Mouse (Mus musculus): Measurements from ENCODE around the gene H13.

GRCm38 (mm10) chr2:152700138-152700537 is 30.9 kb downstream of the H13 start:
- TF ChIP-seq CTCF (IDR thresholded peaks at IDR 0.05; ENCODE audit: borderline replicate concordance, insufficient read depth, low read depth, low read length) (no peak), POLR2A (IDR thresholded peaks at IDR 0.05; ENCODE audit: borderline replicate concordance, insufficient read depth, low read length) (no peak)

Measured in cerebellum, adult 2 months (tissue).